ENCODE assay signal across 12 mouse cellular contexts in the genomic region with DNA sequence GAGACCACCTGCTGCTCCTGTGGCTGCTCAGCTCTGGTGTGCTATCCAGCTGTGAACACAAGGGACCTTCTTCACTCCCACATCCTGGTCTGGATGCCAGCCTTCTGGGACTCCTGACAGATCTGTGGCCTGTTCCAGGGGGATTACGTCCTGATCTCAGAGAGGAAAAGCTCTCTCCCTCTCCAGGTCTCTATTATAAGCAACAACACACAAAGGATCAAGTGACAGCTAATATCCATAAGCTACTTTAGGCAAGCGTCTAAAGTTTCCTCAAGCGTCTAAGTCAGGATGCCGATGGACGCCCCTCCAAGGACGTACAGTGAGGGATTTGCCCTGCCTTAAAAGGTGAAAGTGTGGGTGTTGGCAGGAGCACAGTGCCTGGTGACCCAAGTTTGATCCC. TPM values are rescaled to one million over a fixed set of nuclear protein-coding genes. Genes with fewer than 3 reads are reported as not detected.
DNase-seq lines count a peak whose midpoint lies in the region; ATAC-seq and TF ChIP-seq lines count a peak whose summit lies in the region.
"Had no signal": no experiment of that assay in that cellular context is flagged by ENCODE, and none has a peak within 500 bp of the region (broad histone marks: within the 10 kb centered on the region; RNA-seq: fewer than 3 reads in every experiment).

No protein-coding gene starts in this region.

- ATAC-seq in kidney, postnatal 0 days (replicated peaks; ENCODE audit: low FRiP score, low read depth), result no peak

- DNase-seq in gastrocnemius, adult 2 months, result no peak
- no peak for DNase-seq in gastrocnemius, postnatal 25 days
- DNase-seq in kidney, postnatal 0 days (ENCODE audit: low spot score), result peak; percentile 44
- no peak for DNase-seq in kidney, adult 11 months
- no peak for DNase-seq in limb, embryonic 10.5 days (ENCODE audit: low spot score)
- no peak for DNase-seq in ovary, postnatal 36 days (ENCODE audit: low spot score)
- DNase-seq in urinary bladder, postnatal 14 days (ENCODE audit: low spot score), result no peak
- DNase-seq: liver, embryonic 13.5 days; right cerebral cortex, postnatal 4 days; thymus, adult 18-20 months had no signal

- 21% methylated on average over 6 of the region's 6 CpGs for WGBS in kidney, postnatal 0 days
- WGBS in limb, embryonic 10.5 days, result 46% methylated on average over 6 of the region's 6 CpGs

- peaks cover 34% of the 10 kb centered on the region for H3K4me1 ChIP-seq in kidney, postnatal 0 days (replicated peaks; ENCODE audit: insufficient read depth, low read length)
- H3K4me1 ChIP-seq in bone marrow macrophage, adult 2 months (ENCODE audit: control insufficient read depth, insufficient read depth, low read length), result peaks cover 20% of the 10 kb centered on the region
- H3K4me1 ChIP-seq in limb, embryonic 10.5 days, result peaks cover 85% of the 10 kb centered on the region

- no peak for TF ChIP-seq CTCF in gastrocnemius, adult 2 months (IDR thresholded peaks at IDR 0.05)
- TF ChIP-seq CTCF in kidney, postnatal 0 days (IDR thresholded peaks at IDR 0.05; ENCODE audit: low read depth), result no peak
- no peak for TF ChIP-seq CTCF in bone marrow macrophage, adult 2 months (IDR thresholded peaks at IDR 0.05; ENCODE audit: low read depth, low read length)

- no peak for TF ChIP-seq POLR2A in bone marrow macrophage, adult 2 months (IDR thresholded peaks at IDR 0.05; ENCODE audit: borderline replicate concordance, low read depth, low read length)

- no peak overlapping the region for H3K4me3 ChIP-seq in gastrocnemius, adult 2 months
- H3K4me3 ChIP-seq in kidney, postnatal 0 days (replicated peaks; ENCODE audit: low read depth, low read length), result no peak overlapping the region
- H3K4me3 ChIP-seq in bone marrow macrophage, adult 2 months (ENCODE audit: insufficient read depth, low read length), result no peak overlapping the region
- H3K4me3 ChIP-seq in limb, embryonic 10.5 days, result peak overlapping the region; percentile 14; the same call in 1 of the 2 replicates
- H3K4me3 ChIP-seq: liver, embryonic 13.5 days; midbrain, embryonic 12.5 days had no signal

- H3K27me3 ChIP-seq in kidney, postnatal 0 days (ENCODE audit: insufficient read depth, low read length), result no peaks in the 10 kb centered on the region
- no peaks in the 10 kb centered on the region for H3K27me3 ChIP-seq in limb, embryonic 10.5 days (ENCODE audit: low read depth, poor library complexity, severe bottlenecking)
- H3K27me3 ChIP-seq: liver, embryonic 13.5 days had no signal

- H3K4me2 ChIP-seq in kidney, postnatal 0 days (ENCODE audit: low read length), result no peak overlapping the region
- H3K4me2 ChIP-seq: liver, embryonic 13.5 days; midbrain, embryonic 12.5 days had no signal

- intact Hi-C loops in gastrocnemius, adult 2 months (cut with DNase I), result no loop called here

- H3K9me3 ChIP-seq in kidney, postnatal 0 days (replicated peaks; ENCODE audit: low read length), result no peaks in the 10 kb centered on the region
- no peaks in the 10 kb centered on the region for H3K9me3 ChIP-seq in limb, embryonic 10.5 days (replicated peaks)
- H3K9me3 ChIP-seq: liver, embryonic 13.5 days; midbrain, embryonic 12.5 days had no signal

- H3K27ac ChIP-seq in gastrocnemius, adult 2 months, result peak overlapping the region; percentile 49
- H3K27ac ChIP-seq in kidney, postnatal 0 days, result peak overlapping the region; percentile 82
- 0 out of 2 replicates have a peak overlapping the region, but pooled peaks have one; percentile 6 for H3K27ac ChIP-seq in bone marrow macrophage, adult 2 months (ENCODE audit: insufficient read depth, low read depth, low read length)
- H3K27ac ChIP-seq in limb, embryonic 10.5 days, result peak overlapping the region; percentile 95
- H3K27ac ChIP-seq: midbrain, embryonic 12.5 days had no signal

- H3K36me3 ChIP-seq in kidney, postnatal 0 days (ENCODE audit: insufficient read depth, low read length), result no peaks in the 10 kb centered on the region
- no peaks in the 10 kb centered on the region for H3K36me3 ChIP-seq in limb, embryonic 10.5 days
- H3K36me3 ChIP-seq: liver, embryonic 13.5 days; midbrain, embryonic 12.5 days had no signal

- H3K9ac ChIP-seq in kidney, postnatal 0 days (ENCODE audit: low read depth, low read length), result no peak overlapping the region
- H3K9ac ChIP-seq: liver, embryonic 13.5 days; midbrain, embryonic 12.5 days had no signal

RNA-seq across cellular contexts. Expression of gene Faap20, which starts 32.6 kb away (rescaled TPM):
- total RNA-seq in gastrocnemius, adult 2 months (2021), result 1 to 10 TPM; 4.6 to 6.1 TPM
- total RNA-seq in gastrocnemius, postnatal 25 days (2021), result 1 to 10 TPM; 5.3 to 8.2 TPM
- polyA plus RNA-seq in kidney, postnatal 0 days (2015; fragmentation: Nextera tagmentation; extraction: Ambion mirVana), result 77.2 and 80.0 TPM in 2 replicates
- polyA plus RNA-seq in bone marrow macrophage, adult 2 months (2012; ENCODE audit: insufficient read depth, insufficient read length, missing spikeins), result 27.9 and 28.1 TPM in 2 replicates
- polyA plus RNA-seq in limb, embryonic 10.5 days (2016; fragmentation: Nextera tagmentation; extraction: Ambion mirVana), result 104 and 107 TPM in 2 replicates

RNA-seq across cellular contexts. Expression of gene Ski, which starts 59.8 kb away (rescaled TPM):
- total RNA-seq in gastrocnemius, adult 2 months (2021), result 10 to 100 TPM; 28.5 to 35.6 TPM
- 10 to 100 TPM; 31.3 to 34.7 TPM for total RNA-seq in gastrocnemius, postnatal 25 days (2021)
- 15.5 TPM in 2 replicates for polyA plus RNA-seq in kidney, postnatal 0 days (2015; fragmentation: Nextera tagmentation; extraction: Ambion mirVana)
- 61.1 and 63.9 TPM in 2 replicates for polyA plus RNA-seq in bone marrow macrophage, adult 2 months (2012; ENCODE audit: insufficient read depth, insufficient read length, missing spikeins)
- 9.6 and 10.6 TPM in 2 replicates for polyA plus RNA-seq in limb, embryonic 10.5 days (2016; fragmentation: Nextera tagmentation; extraction: Ambion mirVana)

Comparison
In these comparisons a context has a peak if more than half of its experiments do, and no peak if none do; other contexts are left out.
1. H3K27ac ChIP-seq: peak in every context shown above with its lines; median percentile 95 in limb, embryonic 10.5 days; 82 in kidney, postnatal 0 days; 49 in gastrocnemius, adult 2 months; 6 in bone marrow macrophage, adult 2 months.